Mouse (Mus musculus) telencephalon, adult 2 months (tissue): ENCODE measurements around the gene Bpifa5.

Experiments used
- DNase-seq: peaks from one replicate; pipeline ENCODE4 v3.0.0-alpha.2; 2011; ENCODE audit warnings: low read depth, low spot score

Gene Bpifa5

GRCm38 (mm10) chr2:154206908-154207307 lies 44.5 kb downstream of the Bpifa5 start:
- DNase-seq, result no peak

- DNase-seq, result peak; percentile 33
Measured at GRCm38 (mm10) chr2:154209112-154209511, 46.7 kb downstream of the Bpifa5 start.

GRCm38 (mm10) chr2:154211121-154211520 lies 48.7 kb downstream of the Bpifa5 start:
- no peak for DNase-seq

GRCm38 (mm10) chr2:154211881-154212280 lies 49.5 kb downstream of the Bpifa5 start:
- DNase-seq, result peak; percentile 70

GRCm38 (mm10) chr2:154215191-154215590 lies 52.8 kb downstream of the Bpifa5 start:
- no peak for DNase-seq
